Mouse (Mus musculus) lung, adult 2 months (tissue): ENCODE data around the gene Efr3b.

Experiments used
- CTCF ChIP-seq: fragments of 200-500 bp; IDR thresholded peaks from 2 replicates; pipeline ENCODE4 v1.5.1; 2011; ENCODE audit warnings: mild to moderate bottlenecking, low read length, control low read depth; ENCODE audit not compliant: insufficient read depth
- POLR2A ChIP-seq: fragments of 200-500 bp; IDR thresholded peaks from 2 replicates; pipeline ENCODE4 v1.6.1; 2011; ENCODE audit warnings: low read depth, mild to moderate bottlenecking, control low read depth, low read length, borderline replicate concordance; ENCODE audit errors: extremely low read depth

DNA sequence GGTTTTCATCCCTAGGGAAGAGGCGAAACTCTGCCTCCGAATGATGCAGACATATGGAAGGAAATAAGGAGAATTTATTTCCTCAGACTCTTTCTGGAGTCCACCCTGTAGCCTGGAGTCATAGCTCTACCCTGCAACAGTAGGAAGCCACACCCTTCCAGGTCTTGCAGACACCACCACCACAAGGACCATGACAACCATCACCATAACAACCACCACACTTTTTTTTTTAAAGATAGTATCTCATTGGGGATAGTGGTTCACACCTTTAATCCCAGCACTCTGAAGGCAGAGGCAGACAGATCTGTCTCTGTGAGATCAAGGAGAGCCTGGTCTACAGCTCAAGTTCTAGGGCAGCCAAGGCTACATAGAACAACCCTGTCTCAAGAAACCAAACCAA is 26.8 kb upstream of the Efr3b start:
- no peak for TF ChIP-seq CTCF
- no peak for TF ChIP-seq POLR2A
